Mouse (Mus musculus) spleen, postnatal 14 days (tissue): ENCODE data around the gene Tas1r3.

Experiments used
- DNase-seq, 2 experiments: peaks; one replicate each; pipeline ENCODE4 v3.0.0; 2021 to 2022; ENCODE audit warnings: low spot score in 2 of 2

The Tas1r3 gene

DNA sequence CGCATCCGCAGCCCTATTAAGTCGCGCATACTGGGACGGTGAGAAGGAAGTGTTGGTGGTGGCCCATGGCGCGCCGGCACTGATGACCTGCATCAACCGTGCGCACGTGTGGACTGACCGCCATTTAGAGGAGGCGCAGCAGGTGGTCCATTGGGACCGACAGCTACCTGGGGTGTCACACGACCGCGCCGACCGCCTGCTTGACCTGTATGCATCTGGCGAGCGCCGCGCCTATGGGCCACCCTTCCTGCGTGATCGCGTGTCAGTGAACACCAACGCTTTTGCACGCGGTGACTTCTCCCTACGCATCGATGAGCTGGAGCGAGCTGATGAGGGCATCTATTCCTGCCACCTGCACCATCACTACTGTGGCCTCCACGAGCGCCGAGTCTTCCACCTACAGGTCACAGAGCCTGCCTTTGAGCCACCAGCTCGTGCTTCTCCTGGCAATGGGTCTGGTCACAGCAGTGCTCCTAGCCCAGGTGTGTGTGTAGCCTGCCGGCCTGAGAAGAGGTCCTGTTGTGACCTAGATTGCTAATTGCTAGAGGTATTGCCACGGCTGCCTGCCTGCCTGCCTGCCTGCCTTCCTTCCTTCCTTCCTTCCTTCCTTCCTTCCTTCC is 21.4 kb downstream of the Tas1r3 start:
- DNase-seq: no peak

DNA sequence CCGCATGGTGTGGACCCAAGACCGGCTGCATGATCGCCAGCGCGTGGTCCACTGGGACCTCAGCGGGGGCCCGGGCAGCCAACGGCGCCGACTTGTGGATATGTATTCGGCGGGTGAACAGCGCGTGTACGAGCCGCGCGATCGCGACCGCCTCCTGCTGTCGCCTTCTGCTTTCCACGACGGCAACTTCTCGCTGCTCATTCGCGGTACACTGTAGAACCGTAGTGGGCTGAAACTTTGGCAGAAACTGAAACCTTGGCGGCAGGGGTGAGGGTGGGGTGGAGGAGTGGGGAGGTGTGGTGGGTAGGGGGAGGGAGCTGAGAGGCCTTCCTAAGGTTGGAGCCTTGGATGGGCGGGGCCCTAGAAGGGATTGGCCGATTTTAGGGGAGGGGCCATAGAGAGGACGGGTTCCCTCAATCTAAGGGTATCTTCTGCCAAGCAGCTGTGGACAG is 22.1 kb downstream of the Tas1r3 start:
- peak in 1 of 2 experiments; percentile 38 for DNase-seq

GRCm38 (mm10) chr4:155840076-155841002 is 22.8 kb downstream of the Tas1r3 start:
- DNase-seq: no peak

- DNase-seq: no peak
Measured at GRCm38 (mm10) chr4:155839483-155839910, 23.7 kb downstream of the Tas1r3 start, which contains the start of gene Mxra8. Gene Mxra8, plus strand, starts transcription at chr4:155839680.

DNA sequence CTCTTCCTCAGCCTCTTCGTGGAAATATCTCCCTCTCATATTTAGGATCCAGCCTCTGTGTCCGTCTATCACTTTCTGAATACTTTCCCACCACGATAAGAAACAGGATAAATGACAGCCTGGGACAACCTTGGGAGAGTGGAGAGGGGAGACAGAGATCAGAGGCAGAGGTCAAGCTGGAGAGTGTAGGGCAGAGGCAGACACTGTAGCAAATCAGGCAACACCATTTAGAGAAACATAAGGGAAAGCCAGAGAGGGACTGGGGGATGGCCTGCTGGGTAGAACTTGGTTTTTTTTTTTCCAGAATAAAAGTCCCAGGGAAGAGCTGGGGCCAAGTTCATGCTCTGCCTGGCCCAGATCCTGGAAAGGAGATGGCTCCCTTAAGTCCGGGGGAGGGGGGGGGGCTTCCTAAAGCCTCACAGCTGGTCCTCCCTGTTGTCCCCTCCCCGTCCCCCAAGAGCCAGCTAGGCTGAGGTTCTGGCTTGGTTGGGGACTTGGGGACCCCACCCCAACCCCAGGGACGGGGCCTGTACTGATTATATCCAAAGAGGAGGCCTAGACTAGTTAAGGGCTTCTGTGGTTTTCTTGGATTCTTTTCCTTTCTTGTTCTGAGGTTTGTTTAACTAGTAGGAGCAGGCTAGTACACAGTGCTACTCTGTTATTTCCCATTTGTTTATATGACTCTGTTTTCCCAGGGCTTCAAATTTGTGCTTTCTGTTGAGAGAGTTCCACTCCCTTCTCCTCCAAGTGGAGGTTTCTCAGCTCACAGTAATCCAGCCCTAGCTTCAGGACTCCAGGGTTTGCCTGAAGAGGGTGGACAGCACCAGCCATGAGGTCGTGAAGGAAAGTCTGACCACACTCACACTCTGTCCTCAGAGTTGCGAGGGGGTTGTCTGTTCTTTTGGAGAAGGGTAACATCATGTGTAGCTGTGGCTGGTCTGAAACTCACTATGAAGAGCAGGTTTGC is 24.7 kb downstream of the Tas1r3 start:
- DNase-seq: no peak

- DNase-seq: no peak
Measured at GRCm38 (mm10) chr4:155837404-155838010, 25.7 kb downstream of the Tas1r3 start.

DNA sequence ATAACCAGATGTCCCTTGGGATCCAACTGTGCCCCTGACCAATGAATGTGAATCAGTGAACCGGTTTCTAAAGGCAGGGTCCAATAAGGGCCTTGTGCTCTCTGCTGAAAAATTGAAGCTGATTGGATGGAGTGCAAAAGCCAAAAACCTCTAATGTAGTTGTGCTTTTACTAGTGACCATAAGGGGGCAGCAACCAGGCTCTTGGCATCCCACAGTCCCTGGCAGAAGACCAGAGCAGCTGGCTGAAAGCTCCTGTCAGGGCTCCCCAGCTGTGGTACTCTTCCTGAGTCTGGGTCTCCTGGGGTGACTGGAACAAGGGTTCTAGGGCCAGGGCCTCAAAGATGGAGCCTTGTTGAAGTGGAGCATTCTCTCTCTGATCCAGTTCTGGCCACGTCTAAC is 29.3 kb downstream of the Tas1r3 start:
- peak in 1 of 2 experiments; percentile 60 for DNase-seq

DNA sequence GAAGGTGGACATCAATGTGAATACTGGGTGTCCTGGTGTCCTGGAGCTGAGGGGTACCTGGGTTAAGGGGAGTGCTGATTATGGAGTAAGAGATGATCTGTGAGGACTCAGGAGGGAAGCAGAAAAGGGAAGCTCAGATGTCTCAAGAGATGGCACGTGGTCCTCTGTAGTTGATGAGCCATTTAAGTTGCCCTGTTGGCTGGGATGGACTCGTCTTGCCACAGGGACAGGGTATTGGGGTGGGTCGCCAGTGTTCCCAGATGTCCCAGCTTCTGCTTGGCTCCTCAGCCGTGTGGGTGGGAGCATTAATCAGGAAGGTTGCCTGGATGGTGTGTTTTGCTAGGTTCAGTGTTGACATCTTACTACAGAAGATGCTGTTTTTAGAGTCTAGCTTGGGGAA is 29.9 kb downstream of the Tas1r3 start:
- DNase-seq: no peak

DNA sequence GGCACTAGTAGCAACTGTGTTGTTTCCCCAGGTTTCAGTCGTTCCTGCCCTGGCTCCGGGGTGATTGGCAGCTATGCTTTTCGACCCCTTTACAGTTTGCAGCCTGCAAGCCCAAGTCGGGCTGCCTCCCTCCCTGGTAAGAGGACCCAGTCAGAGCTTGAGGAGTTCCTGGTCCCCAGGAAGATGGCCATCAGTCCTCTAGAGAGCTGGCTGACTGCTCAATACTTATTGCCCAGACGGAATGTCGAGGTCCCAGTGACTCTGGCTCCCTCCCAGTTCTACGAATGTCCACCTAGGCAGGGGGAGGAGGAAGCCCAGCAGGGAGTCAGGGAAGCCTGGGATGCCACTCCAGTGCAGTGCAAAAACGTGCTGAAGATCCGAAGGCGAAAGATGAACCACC is 30.8 kb downstream of the Tas1r3 start:
- DNase-seq: no peak

GRCm38 (mm10) chr4:155831831-155832230 is 31.3 kb downstream of the Tas1r3 start:
- no peak for DNase-seq

- DNase-seq: peak; percentile 94 to 97
Measured at GRCm38 (mm10) chr4:155831205-155831766, 31.9 kb downstream of the Tas1r3 start, which contains the start of gene Aurkaip1. Gene Aurkaip1, plus strand, starts transcription at chr4:155831272.

DNA sequence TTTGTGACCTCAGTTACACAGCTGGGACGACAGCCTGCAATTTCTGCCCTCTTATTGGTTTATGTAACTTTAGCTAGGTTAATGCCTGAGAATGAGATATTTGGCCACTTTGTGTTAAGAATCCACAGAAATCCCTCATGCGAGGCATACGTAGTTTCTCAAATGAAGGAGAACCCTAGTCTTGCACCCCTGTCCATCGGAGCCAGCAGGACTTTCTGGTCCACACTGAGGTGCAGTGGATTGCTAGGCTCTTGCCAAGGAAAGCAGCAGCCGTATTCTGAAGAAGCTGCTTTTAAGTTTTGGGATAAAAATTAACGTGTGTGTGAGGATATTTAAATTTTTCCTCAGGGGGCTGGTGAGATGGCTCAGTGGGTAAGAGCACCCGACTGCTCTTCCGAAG is 32.6 kb downstream of the Tas1r3 start:
- no peak for DNase-seq

DNA sequence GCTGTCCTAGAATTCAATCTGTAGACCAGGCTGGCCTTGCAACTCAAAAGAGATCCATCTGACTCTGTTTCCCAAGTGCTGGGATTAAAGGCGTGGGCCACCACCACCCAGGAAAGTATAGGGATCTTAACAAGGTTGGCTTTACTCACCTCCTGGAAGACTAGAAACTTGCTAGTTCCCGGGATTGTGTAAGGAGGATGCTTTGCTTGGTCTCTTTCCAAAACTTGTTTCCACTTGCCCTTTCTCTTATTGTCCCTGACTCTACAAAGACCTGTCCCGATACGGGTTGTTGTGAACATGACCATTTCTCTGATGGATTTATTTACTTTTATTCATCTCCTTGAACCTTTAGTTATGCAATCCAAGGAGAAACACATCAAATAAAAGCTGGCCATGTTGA is 33.3 kb downstream of the Tas1r3 start:
- DNase-seq: no peak

DNA sequence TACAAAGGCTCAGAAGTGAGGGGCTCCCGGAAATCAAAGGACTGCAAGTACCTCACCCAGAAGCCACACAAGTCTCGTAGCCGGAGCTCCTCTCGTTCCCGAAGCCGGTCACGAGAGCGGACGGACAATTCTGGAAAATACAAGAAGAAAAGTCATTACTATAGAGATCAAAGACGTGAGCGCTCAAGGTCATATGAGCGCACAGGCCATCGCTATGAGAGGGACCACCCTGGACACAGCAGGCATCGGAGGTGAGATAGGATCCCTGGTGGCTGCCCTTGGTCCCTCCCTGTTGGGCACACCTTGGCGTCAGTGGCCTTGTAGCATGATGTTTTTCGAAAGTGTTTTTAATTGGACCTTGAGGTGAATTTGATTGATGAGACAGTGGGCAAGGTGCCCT is 39.7 kb downstream of the Tas1r3 start:
- DNase-seq: no peak

DNA sequence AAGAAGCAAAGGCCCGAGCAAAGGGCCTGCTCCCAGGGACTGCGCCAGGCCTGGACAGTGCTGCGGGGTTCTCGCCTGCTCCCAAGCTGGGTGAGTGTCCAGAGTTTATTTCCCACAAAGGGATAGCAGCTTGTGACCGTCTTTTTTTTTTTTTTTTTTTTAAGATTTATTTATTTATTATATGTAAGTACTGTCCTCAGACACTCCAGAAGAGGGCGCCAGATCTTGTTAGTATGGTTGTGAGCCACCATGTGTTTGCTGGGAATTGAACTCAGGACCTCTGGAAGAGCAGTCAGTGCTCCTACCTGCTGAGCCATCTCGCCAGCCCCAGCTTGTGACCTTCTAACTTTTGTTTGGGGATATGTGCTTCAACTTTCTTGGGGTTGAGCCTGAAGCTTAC is 42.1 kb downstream of the Tas1r3 start:
- no peak for DNase-seq

- DNase-seq: no peak
Measured at GRCm38 (mm10) chr4:155817533-155817932, 45.6 kb downstream of the Tas1r3 start.

DNA sequence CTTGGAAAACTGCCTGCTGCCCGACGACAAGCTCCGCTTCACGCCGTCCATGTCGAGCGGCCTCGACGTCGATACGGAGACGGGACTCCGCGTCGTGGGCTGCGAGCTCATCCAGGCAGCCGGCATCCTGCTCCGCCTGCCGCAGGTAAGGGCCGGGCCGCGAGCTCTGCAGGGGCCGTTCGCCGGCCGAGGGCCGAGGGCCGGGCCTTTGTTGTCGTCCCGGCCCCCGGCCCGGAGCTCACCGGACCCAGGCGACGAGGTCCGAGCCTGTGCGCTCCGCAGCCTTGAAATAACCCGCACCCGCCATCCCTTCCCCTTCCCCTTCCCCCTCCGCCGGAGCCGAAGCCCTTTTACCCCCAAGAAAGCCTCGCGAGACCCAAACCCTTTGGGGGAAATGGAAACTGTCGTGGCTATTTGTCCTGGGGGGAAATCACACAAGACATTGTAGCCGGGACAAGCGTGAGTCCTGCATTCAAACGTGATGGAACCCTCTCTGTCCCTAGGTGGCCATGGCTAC is 50.4 kb downstream of the Tas1r3 start:
- no peak for DNase-seq

- DNase-seq: peak; percentile 82 to 90
Measured at GRCm38 (mm10) chr4:155811929-155812664, 51.1 kb downstream of the Tas1r3 start, which contains the start of gene Ccnl2. Gene Ccnl2, plus strand, starts transcription at chr4:155812489.
